23 mouse cellular contexts compared by ENCODE assay signal in the genomic region with DNA sequence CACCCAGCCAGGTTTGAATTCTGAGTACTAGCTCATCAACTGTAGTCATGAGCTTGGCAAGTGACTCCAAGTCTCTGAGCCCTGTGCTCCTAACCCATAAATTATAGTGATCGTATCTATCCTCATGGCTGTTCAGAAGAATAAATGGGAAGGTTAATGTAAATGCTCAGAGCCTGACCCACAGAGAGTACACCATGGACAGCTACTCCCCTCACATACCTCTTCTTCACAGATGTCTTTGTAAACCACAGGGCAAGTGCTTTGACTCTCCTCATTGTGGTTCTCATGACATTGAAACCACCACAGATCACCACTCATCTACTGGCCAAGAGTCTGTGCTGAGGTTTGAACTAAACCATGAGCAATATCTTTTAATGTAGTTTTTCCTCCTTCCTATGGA.
"Had no signal": no experiment of that assay in that cellular context is flagged by ENCODE, and none has a peak within 500 bp of the region (broad histone marks: within the 10 kb centered on the region; RNA-seq: fewer than 3 reads in every experiment).

No protein-coding gene starts in this region.

- H3K4me2 ChIP-seq: embryonic facial prominence, embryonic 12.5 days; embryonic facial prominence, embryonic 13.5 days; embryonic facial prominence, embryonic 15.5 days; forebrain, embryonic 12.5 days; forebrain, embryonic 13.5 days; forebrain, embryonic 15.5 days had no signal

- H3K36me3 ChIP-seq: embryonic facial prominence, embryonic 10.5 days; embryonic facial prominence, embryonic 12.5 days; embryonic facial prominence, embryonic 13.5 days; embryonic facial prominence, embryonic 15.5 days; forebrain, embryonic 10.5 days; forebrain, embryonic 12.5 days; forebrain, embryonic 15.5 days had no signal

- DNase-seq: cerebellum, adult 9-10 months; cerebellum, adult 9-11 months; cerebellum, postnatal 10 days; cerebellum, postnatal 14 days; cerebellum, postnatal 25 days; cerebellum, postnatal 36 days; embryo, embryonic 11 days; forebrain, postnatal 0 days; gastrocnemius, adult 2 months; gastrocnemius, postnatal 14 days; gastrocnemius, postnatal 25 days; gastrocnemius, postnatal 36 days; heart, adult 18-20 months; heart, adult 2 months had no signal

- H3K4me3 ChIP-seq: embryonic facial prominence, embryonic 10.5 days; embryonic facial prominence, embryonic 12.5 days; embryonic facial prominence, embryonic 13.5 days; embryonic facial prominence, embryonic 15.5 days; erythroblast, embryonic 14.5 days; forebrain, embryonic 10.5 days; forebrain, embryonic 12.5 days; forebrain, embryonic 13.5 days; forebrain, embryonic 15.5 days; gastrocnemius, adult 2 months; heart, adult 2 months had no signal

- H3K27me3 ChIP-seq: embryonic facial prominence, embryonic 12.5 days; embryonic facial prominence, embryonic 13.5 days; embryonic facial prominence, embryonic 15.5 days; forebrain, embryonic 12.5 days; forebrain, embryonic 13.5 days; forebrain, embryonic 15.5 days had no signal
